Mouse (Mus musculus) CD4-positive, CD25-positive, alpha-beta regulatory T cell, adult 2 months (primary cell): ENCODE measurements around the gene Setd7.

Source experiments
- DNase-seq: peaks from one replicate; pipeline ENCODE4 v3.0.0-alpha.2; 2012; ENCODE audit warnings: low read depth, low spot score

Gene Setd7

GRCm38 (mm10) chr3:51475706-51476105, 85.0 kb downstream of the Setd7 start:
- no peak for DNase-seq

- no peak for DNase-seq
These were observed 92.1 kb downstream of the Setd7 start for GRCm38 (mm10) chr3:51468530-51468929.
